Mouse (Mus musculus): Measurements from ENCODE around the gene Gm7694.
A peak's percentile ranks its signal among the peaks of the same experiment; 100 is the strongest.

Gene Gm7694

GRCm38 (mm10) chr1:170282415-170283129 is 23.6 kb downstream of the Gm7694 start:
- DNase-seq (ENCODE audit: low read depth, low spot score) = no peak

GRCm38 (mm10) chr1:170277016-170277415 is 29.1 kb downstream of the Gm7694 start, which contains the start of gene Sh2d1b1:
Sh2d1b1 (plus strand) TSS chr1:170277320.
- no peak for DNase-seq (ENCODE audit: low read depth, low spot score)

GRCm38 (mm10) chr1:170273252-170273651 is 32.9 kb downstream of the Gm7694 start:
- DNase-seq (ENCODE audit: low read depth, low spot score) = no peak

- DNase-seq (ENCODE audit: low read depth, low spot score) = no peak
Observed at GRCm38 (mm10) chr1:170270696-170271095, 35.4 kb downstream of the Gm7694 start.

- no peak for DNase-seq (ENCODE audit: low read depth, low spot score)
Observed at GRCm38 (mm10) chr1:170270281-170270680, 35.9 kb downstream of the Gm7694 start.

- peak; percentile 78 for DNase-seq (ENCODE audit: low read depth, low spot score)
Observed at GRCm38 (mm10) chr1:170255560-170255910, 50.6 kb downstream of the Gm7694 start.

GRCm38 (mm10) chr1:170254893-170255559 is 51.1 kb downstream of the Gm7694 start:
- DNase-seq (ENCODE audit: low read depth, low spot score) = no peak
